Mouse (Mus musculus): ENCODE data around the gene Rraga. TPM values are rescaled to one million over a fixed set of nuclear protein-coding genes. Genes with fewer than 3 reads are reported as not detected.

The Rraga gene
- total and polyA plus RNA-seq, 3 experiments, result 9.6 to 182 (median 68.7) TPM

- H3K27ac ChIP-seq (ENCODE audit: control insufficient read depth, low read depth, low read length), result no peak overlapping the region
- DNase-seq (ENCODE audit: low read depth, low spot score), result no peak
- no peak overlapping the region for H3K9ac ChIP-seq (ENCODE audit: control insufficient read depth, low read depth, low read length, poor library complexity, severe bottlenecking)
- no peaks in the 10 kb centered on the region for H3K9me3 ChIP-seq (replicated peaks; ENCODE audit: insufficient read depth, low read length)
- H3K4me1 ChIP-seq (ENCODE audit: control insufficient read depth in 1 of 2, insufficient read depth in 2 of 2, low read length in 2 of 2), result peaks cover 0 to 3% of the 10 kb centered on the region in 2 experiments; a peak in 1 of 4 replicates
- peaks cover 0 to 6% of the 10 kb centered on the region in 2 experiments; a peak in 3 of 4 replicates for H3K27me3 ChIP-seq (ENCODE audit: control insufficient read depth in 1 of 2, insufficient read depth in 2 of 2, low read length in 2 of 2)
- H3K4me3 ChIP-seq (ENCODE audit: control insufficient read depth in 1 of 2, insufficient read depth in 1 of 2, low read depth in 2 of 2, low read length in 2 of 2), result no peak overlapping the region
- no peaks in the 10 kb centered on the region for H3K36me3 ChIP-seq (ENCODE audit: control insufficient read depth in 1 of 2, insufficient read depth in 2 of 2, low read length in 2 of 2)
- no peaks in the 10 kb centered on the region for H3K79me2 ChIP-seq (ENCODE audit: control insufficient read depth, insufficient read depth, low read length, poor library complexity)
- TF ChIP-seq CHD1 (IDR thresholded peaks at IDR 0.05; ENCODE audit: low read depth, low read length) (no peak), POLR2AphosphoS2 (IDR thresholded peaks at IDR 0.05; ENCODE audit: low read length) (no peak), HCFC1 (IDR thresholded peaks at IDR 0.05; ENCODE audit: low read depth, low read length) (no peak), SMC3 (IDR thresholded peaks at IDR 0.05; ENCODE audit: low read depth, low read length) (no peak), TAL1 (IDR thresholded peaks at IDR 0.05; ENCODE audit: low read length) (no peak), ZNF384 (IDR thresholded peaks at IDR 0.05; ENCODE audit: low read depth, low read length) (no peak), MEF2A (IDR thresholded peaks at IDR 0.05; ENCODE audit: extremely low read depth, insufficient replicate concordance, low read depth, low read length, poor library complexity, severe bottlenecking) (no peak), UBTF (IDR thresholded peaks at IDR 0.05; ENCODE audit: borderline replicate concordance, insufficient read depth, low read depth, low read length) (no peak), ZKSCAN1 (IDR thresholded peaks at IDR 0.05; ENCODE audit: low read depth, low read length) (no peak), POLR2AphosphoS5 (IDR thresholded peaks at IDR 0.05; ENCODE audit: borderline replicate concordance, low read depth, low read length) (no peak), ELF1 (IDR thresholded peaks at IDR 0.05; ENCODE audit: low read depth, low read length) (no peak), GABPA (IDR thresholded peaks at IDR 0.05; ENCODE audit: low read depth, low read length) (no peak), ETS1 (IDR thresholded peaks at IDR 0.05; ENCODE audit: low read depth, low read length) (no peak), ZMIZ1 (IDR thresholded peaks at IDR 0.05; ENCODE audit: low read depth, low read length) (no peak), MYC (IDR thresholded peaks at IDR 0.05; ENCODE audit: low read depth, low read length) (no peak), RAD21 (IDR thresholded peaks at IDR 0.05; ENCODE audit: low read depth, low read length) (no peak), MAFK (IDR thresholded peaks at IDR 0.05; ENCODE audit: borderline replicate concordance, low read depth, low read length) (no peak), RCOR1 (IDR thresholded peaks at IDR 0.05; ENCODE audit: low read depth, low read length) (no peak), TBP (IDR thresholded peaks at IDR 0.05; ENCODE audit: low read depth, low read length) (no peak), BHLHE40 (IDR thresholded peaks at IDR 0.05; ENCODE audit: borderline replicate concordance, low read depth, low read length) (no peak)
Measured at GRCm38 (mm10) chr4:86534091-86534481, 41.4 kb upstream of the Rraga start.

GRCm38 (mm10) chr4:86537972-86538371 lies 37.5 kb upstream of the Rraga start:
- H3K27me3 ChIP-seq (ENCODE audit: control insufficient read depth in 1 of 2, insufficient read depth in 2 of 2, low read length in 2 of 2), result peaks cover 0 to 8% of the 10 kb centered on the region in 2 experiments; a peak in 2 of 4 replicates
- H3K79me2 ChIP-seq (ENCODE audit: control insufficient read depth, insufficient read depth, low read length, poor library complexity), result no peaks in the 10 kb centered on the region
- peak; percentile 71 for DNase-seq (ENCODE audit: low read depth, low spot score)
- peaks cover 0 to 3% of the 10 kb centered on the region in 2 experiments; a peak in 1 of 4 replicates for H3K4me1 ChIP-seq (ENCODE audit: control insufficient read depth in 1 of 2, insufficient read depth in 2 of 2, low read length in 2 of 2)
- H3K27ac ChIP-seq (ENCODE audit: control insufficient read depth, low read depth, low read length), result no peak overlapping the region
- no peaks in the 10 kb centered on the region for H3K9me3 ChIP-seq (replicated peaks; ENCODE audit: insufficient read depth, low read length)
- no peak overlapping the region for H3K4me3 ChIP-seq (ENCODE audit: control insufficient read depth in 1 of 2, insufficient read depth in 1 of 2, low read depth in 2 of 2, low read length in 2 of 2)
- H3K9ac ChIP-seq (ENCODE audit: control insufficient read depth, low read depth, low read length, poor library complexity, severe bottlenecking), result no peak overlapping the region
- H3K36me3 ChIP-seq (ENCODE audit: control insufficient read depth in 1 of 2, insufficient read depth in 2 of 2, low read length in 2 of 2), result no peaks in the 10 kb centered on the region
- no peak for TF ChIP-seq GATA1 (IDR thresholded peaks at IDR 0.05; ENCODE audit: low read depth, low read length)
- TF ChIP-seq TCF12 (IDR thresholded peaks at IDR 0.05; ENCODE audit: low read depth, low read length), result no peak
- peak; percentile 69 to 84 (median 73) for TF ChIP-seq CTCF (IDR thresholded peaks at IDR 0.05 in 2 of 3, conservative IDR thresholded peaks at IDR 0.05 in 1 of 3; ENCODE audit: control insufficient read depth in 1 of 3, insufficient read depth in 1 of 3, low read depth in 2 of 3, low read length in 3 of 3, poor library complexity in 1 of 3, severe bottlenecking in 1 of 3)
- no peak for TF ChIP-seq NRF1 (IDR thresholded peaks at IDR 0.05; ENCODE audit: insufficient read depth, low read depth, low read length, poor library complexity, severe bottlenecking)
- TF ChIP-seq USF1 (IDR thresholded peaks at IDR 0.05; ENCODE audit: low read depth, low read length), result no peak
- TF ChIP-seq USF2 (IDR thresholded peaks at IDR 0.05; ENCODE audit: borderline replicate concordance in 1 of 2, insufficient read depth in 1 of 2, low read depth in 1 of 2, low read length in 2 of 2), result no peak
- peak; percentile 81 for TF ChIP-seq ZNF384 (IDR thresholded peaks at IDR 0.05; ENCODE audit: low read depth, low read length)
- no peak for TF ChIP-seq E2F4 (IDR thresholded peaks at IDR 0.05; ENCODE audit: borderline replicate concordance, low read depth, low read length)
- no peak for TF ChIP-seq BHLHE40 (IDR thresholded peaks at IDR 0.05; ENCODE audit: borderline replicate concordance, low read depth, low read length)
- no peak for TF ChIP-seq GABPA (IDR thresholded peaks at IDR 0.05; ENCODE audit: low read depth, low read length)
- no peak for TF ChIP-seq MAZ (IDR thresholded peaks at IDR 0.05; ENCODE audit: low read depth, low read length)
- TF ChIP-seq ZKSCAN1 (IDR thresholded peaks at IDR 0.05; ENCODE audit: low read depth, low read length), result no peak
- no peak for TF ChIP-seq POLR2A (IDR thresholded peaks at IDR 0.05; ENCODE audit: control insufficient read depth in 1 of 2, insufficient read depth in 1 of 2, low read depth in 1 of 2, low read length in 2 of 2, poor library complexity in 1 of 2)
- no peak for TF ChIP-seq POLR2AphosphoS5 (IDR thresholded peaks at IDR 0.05; ENCODE audit: borderline replicate concordance, low read depth, low read length)
- peak; percentile 70 for TF ChIP-seq RAD21 (IDR thresholded peaks at IDR 0.05; ENCODE audit: low read depth, low read length)
- peak; percentile 52 for TF ChIP-seq ZC3H11A (IDR thresholded peaks at IDR 0.05; ENCODE audit: low read depth, low read length)

All from MEL (cell line).